Mouse (Mus musculus): ENCODE data around the gene Syngap1.

DNA sequence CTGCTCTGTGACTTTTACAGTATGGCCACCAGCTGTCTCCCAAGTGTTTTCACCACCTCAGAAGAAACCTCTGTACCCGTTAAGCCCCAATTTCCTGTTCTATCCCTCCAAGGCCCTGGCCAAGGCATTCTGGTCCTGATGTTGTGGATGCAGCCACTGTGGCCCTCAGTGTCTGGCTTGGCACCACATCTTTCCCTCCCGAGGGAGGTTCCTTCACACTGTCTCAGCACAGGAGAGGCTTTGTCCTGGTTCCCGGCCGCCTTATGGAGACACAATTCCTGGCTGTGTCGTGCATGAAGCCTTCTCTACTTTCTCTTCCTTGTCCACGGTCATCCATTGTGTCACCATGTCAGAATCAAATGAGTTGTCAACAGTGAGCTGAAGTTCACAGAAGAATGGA is 47.6 kb upstream of the Syngap1 start:
- no peak for TF ChIP-seq CTCF (IDR thresholded peaks at IDR 0.05; ENCODE audit: insufficient read depth, low read length)
- TF ChIP-seq POLR2A (IDR thresholded peaks at IDR 0.05; ENCODE audit: borderline replicate concordance, extremely low read depth, low read depth, low read length): no peak
